Mouse (Mus musculus) myocyte (in vitro differentiated cells): ENCODE measurements around the gene Dtx4. TPM values are rescaled to one million over a fixed set of nuclear protein-coding genes. Genes with fewer than 3 reads are reported as not detected.

ENCODE experiments used
- H3K27me3 ChIP-seq: one replicate; pipeline ENCODE4 v1.6.1; 2011; ENCODE audit not compliant: control insufficient read depth, insufficient read depth, insufficient read length
- H3K36me3 ChIP-seq: one replicate; pipeline ENCODE4 v1.6.1; 2011; ENCODE audit not compliant: control insufficient read depth, insufficient read depth
- H3K4me2 ChIP-seq: one replicate; pipeline ENCODE4 v1.6.1; 2011; ENCODE audit warnings: low read depth, control low read depth
- H3K4me3 ChIP-seq: one replicate; pipeline ENCODE4 v1.5.1; 2011; ENCODE audit warnings: mild to moderate bottlenecking, control low read depth, moderate library complexity
- H3K79me2 ChIP-seq: one replicate; pipeline ENCODE4 v1.6.1; 2011; ENCODE audit not compliant: control insufficient read depth, insufficient read depth
- H3ac ChIP-seq: one replicate; pipeline ENCODE4 v1.6.1; 2011; ENCODE audit not compliant: control insufficient read depth, insufficient read length
- CEBPB ChIP-seq: IDR thresholded peaks from 2 replicates; pipeline ENCODE4 v1.6.1; 2011; ENCODE audit warnings: mild to moderate bottlenecking, moderate library complexity; ENCODE audit not compliant: poor library complexity, insufficient read depth, severe bottlenecking
- E2F4 ChIP-seq: IDR thresholded peaks from one replicate; pipeline ENCODE4 v1.6.1; 2011; ENCODE audit warnings: mild to moderate bottlenecking, control low read depth, moderate library complexity; ENCODE audit not compliant: insufficient read depth
- MAX ChIP-seq: IDR thresholded peaks from one replicate; pipeline ENCODE4 v1.6.1; 2011; ENCODE audit warnings: low read depth, mild to moderate bottlenecking, control low read depth
- MYOD1 ChIP-seq, 3 experiments: IDR thresholded peaks; one replicate each; pipeline ENCODE4 v1.6.1; 2011; ENCODE audit warnings: control low read depth in 2 of 3, low read depth in 2 of 3, mild to moderate bottlenecking in 2 of 3, moderate library complexity in 1 of 3; ENCODE audit not compliant: insufficient read length in 2 of 3, control insufficient read depth in 1 of 3
- MYOG ChIP-seq, 3 experiments: IDR thresholded peaks; one replicate each; pipeline ENCODE4 v1.6.1; 2011; ENCODE audit warnings: control low read depth in 2 of 3, low read depth in 2 of 3, mild to moderate bottlenecking in 2 of 3; ENCODE audit not compliant: insufficient read length in 2 of 3, control insufficient read depth in 1 of 3, insufficient read depth in 1 of 3
- POLR2A ChIP-seq: IDR thresholded peaks from one replicate; pipeline ENCODE4 v1.6.1; 2011; ENCODE audit warnings: low read depth, mild to moderate bottlenecking, control low read depth, moderate library complexity; ENCODE audit not compliant: insufficient read length
- POLR2AphosphoS2 ChIP-seq: IDR thresholded peaks from one replicate; pipeline ENCODE4 v1.6.1; 2011; ENCODE audit warnings: low read depth, control low read depth; ENCODE audit not compliant: insufficient read length
- REST ChIP-seq: IDR thresholded peaks from one replicate; pipeline ENCODE4 v1.6.1; 2011; ENCODE audit warnings: mild to moderate bottlenecking, control low read depth, moderate library complexity; ENCODE audit not compliant: insufficient read depth, insufficient read length
- SRF ChIP-seq: IDR thresholded peaks from one replicate; pipeline ENCODE4 v1.6.1; 2011; ENCODE audit warnings: low read depth; ENCODE audit not compliant: control insufficient read depth, insufficient read length
- TCF12 ChIP-seq: IDR thresholded peaks from one replicate; pipeline ENCODE4 v1.6.1; 2011; ENCODE audit warnings: mild to moderate bottlenecking, control low read depth; ENCODE audit not compliant: poor library complexity, insufficient read depth, severe bottlenecking
- TCF3 ChIP-seq: IDR thresholded peaks from one replicate; pipeline ENCODE4 v1.6.1; 2011; ENCODE audit warnings: low read depth, control low read depth; ENCODE audit not compliant: insufficient read length
- USF1 ChIP-seq: IDR thresholded peaks from one replicate; pipeline ENCODE4 v1.6.1; 2011; ENCODE audit warnings: low read depth, mild to moderate bottlenecking, control low read depth, moderate library complexity
- polyA plus RNA-seq: library from polyadenylated mRNA; unstranded; fragments of >200 nt; fragmentation: generic; extraction: Trizol; gene quantifications from one replicate; pipeline ENCODE4 v1.2.1, GENCODE M21; 2012; ENCODE audit warnings: missing spikeins

The Dtx4 gene
- polyA plus RNA-seq, 1 experiment = 21.2 TPM

GRCm38 (mm10) chr19:12463722-12464035 lies 37.6 kb downstream of the Dtx4 start:
- no peaks in the 10 kb centered on the region for H3K79me2 ChIP-seq
- no peak overlapping the region for H3K4me3 ChIP-seq
- TF ChIP-seq E2F4 (no peak), USF1 (no peak), MAX (no peak), MYOG (IDR thresholded peaks at IDR 0.05; ENCODE audit: control insufficient read depth in 1 of 3, insufficient read depth in 1 of 3, insufficient read length in 2 of 3, low read depth in 2 of 3) (no peak), CEBPB (no peak), TCF3 (no peak), POLR2A (no peak), TCF12 (no peak), SRF (no peak), REST (no peak), MYOD1 (IDR thresholded peaks at IDR 0.05; ENCODE audit: control insufficient read depth in 1 of 3, insufficient read length in 2 of 3, low read depth in 2 of 3) (no peak), POLR2AphosphoS2 (no peak)
- H3K36me3 ChIP-seq = no peaks in the 10 kb centered on the region
- H3K27me3 ChIP-seq = no peaks in the 10 kb centered on the region
- H3ac ChIP-seq = no peak overlapping the region
- H3K4me2 ChIP-seq = no peak overlapping the region

GRCm38 (mm10) chr19:12462851-12463721 lies 38.2 kb downstream of the Dtx4 start:
- Histone ChIP-seq H3K27me3 (no peaks in the 10 kb centered on the region), H3K4me3 (no peak overlapping the region), H3K79me2 (no peaks in the 10 kb centered on the region), H3K4me2 (no peak overlapping the region), H3K36me3 (no peaks in the 10 kb centered on the region), H3ac (no peak overlapping the region)
- TF ChIP-seq TCF3 (no peak), POLR2AphosphoS2 (no peak), MYOD1 (IDR thresholded peaks at IDR 0.05; ENCODE audit: control insufficient read depth in 1 of 3, insufficient read length in 2 of 3, low read depth in 2 of 3) (no peak), SRF (no peak), TCF12 (no peak), E2F4 (no peak), USF1 (no peak), MAX (no peak), POLR2A (no peak), REST (no peak), MYOG (IDR thresholded peaks at IDR 0.05; ENCODE audit: control insufficient read depth in 1 of 3, insufficient read depth in 1 of 3, insufficient read length in 2 of 3, low read depth in 2 of 3) (no peak), CEBPB (no peak)

- no peak within 1 kb of the TSS for H3K4me2 ChIP-seq
- H3K79me2 ChIP-seq = no peaks in the 10 kb centered on the region
- H3K36me3 ChIP-seq = no peaks in the 10 kb centered on the region
- no peak within 1 kb of the TSS for H3ac ChIP-seq
- no peaks in the 10 kb centered on the region for H3K27me3 ChIP-seq
- no peak within 1 kb of the TSS for H3K4me3 ChIP-seq
- TF ChIP-seq POLR2AphosphoS2 = no peak
- TF ChIP-seq TCF12 = no peak
These were observed 40.7 kb downstream of the Dtx4 start, which contains the start of gene Mpeg1 for GRCm38 (mm10) chr19:12460282-12461249. Gene Mpeg1 (plus strand): TSS chr19:12460779.

GRCm38 (mm10) chr19:12459516-12459915 lies 41.7 kb downstream of the Dtx4 start:
- TF ChIP-seq E2F4 (no peak), REST (no peak), POLR2AphosphoS2 (no peak), TCF3 (no peak), MYOG (IDR thresholded peaks at IDR 0.05; ENCODE audit: control insufficient read depth in 1 of 3, insufficient read depth in 1 of 3, insufficient read length in 2 of 3, low read depth in 2 of 3) (no peak), POLR2A (no peak), USF1 (no peak)
- Histone ChIP-seq H3K4me2 (no peak overlapping the region), H3K36me3 (no peaks in the 10 kb centered on the region), H3K27me3 (no peaks in the 10 kb centered on the region), H3K4me3 (no peak overlapping the region), H3K79me2 (no peaks in the 10 kb centered on the region), H3ac (no peak overlapping the region)
